Mouse (Mus musculus): ENCODE measurements around the gene Caskin1. TPM values are rescaled to one million over a fixed set of nuclear protein-coding genes. Genes with fewer than 3 reads are reported as not detected.

Caskin1 gene
- polyA plus RNA-seq, 1 experiment from 2014 or later, result 1.0 TPM

DNA sequence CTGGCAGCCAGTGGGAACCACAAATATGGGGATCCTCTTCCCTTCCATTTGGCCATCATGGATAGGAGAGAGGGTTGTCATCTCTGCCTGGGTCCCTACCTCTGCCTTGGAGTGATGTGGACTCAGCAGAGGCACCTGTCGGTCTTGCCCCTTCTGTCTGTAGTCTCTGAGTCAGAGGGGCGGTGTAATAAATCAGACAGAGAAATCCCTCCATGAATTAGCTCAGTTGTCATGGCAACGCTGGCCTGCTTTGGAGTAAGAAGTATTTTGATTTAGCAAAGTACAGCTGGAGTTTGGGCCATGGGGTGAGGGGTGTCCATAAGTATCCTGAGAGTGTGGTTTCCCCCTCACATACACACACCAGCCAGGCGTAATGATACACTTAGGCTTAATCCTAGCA, 2.0 kb downstream of the Caskin1 start:
- peaks cover 22% of the 10 kb centered on the region for H3K27me3 ChIP-seq
- in situ Hi-C loops (cut with MboI; ENCODE audit: low pct_unique_long_range_greater_than_20kb), result no loop called here
- ChIA-PET POLR2A (no interaction called here), CTCF (interaction anchor here (1.9 kb wide), 1 partner anchor 10 kb away, joined by 11 read pairs; the partner anchor contains the start of gene Mlst8)
- no peak for ATAC-seq
- no peak for TF ChIP-seq CTCF (IDR thresholded peaks at IDR 0.05)
- no peak for DNase-seq (ENCODE audit: low read depth, low spot score)

DNA sequence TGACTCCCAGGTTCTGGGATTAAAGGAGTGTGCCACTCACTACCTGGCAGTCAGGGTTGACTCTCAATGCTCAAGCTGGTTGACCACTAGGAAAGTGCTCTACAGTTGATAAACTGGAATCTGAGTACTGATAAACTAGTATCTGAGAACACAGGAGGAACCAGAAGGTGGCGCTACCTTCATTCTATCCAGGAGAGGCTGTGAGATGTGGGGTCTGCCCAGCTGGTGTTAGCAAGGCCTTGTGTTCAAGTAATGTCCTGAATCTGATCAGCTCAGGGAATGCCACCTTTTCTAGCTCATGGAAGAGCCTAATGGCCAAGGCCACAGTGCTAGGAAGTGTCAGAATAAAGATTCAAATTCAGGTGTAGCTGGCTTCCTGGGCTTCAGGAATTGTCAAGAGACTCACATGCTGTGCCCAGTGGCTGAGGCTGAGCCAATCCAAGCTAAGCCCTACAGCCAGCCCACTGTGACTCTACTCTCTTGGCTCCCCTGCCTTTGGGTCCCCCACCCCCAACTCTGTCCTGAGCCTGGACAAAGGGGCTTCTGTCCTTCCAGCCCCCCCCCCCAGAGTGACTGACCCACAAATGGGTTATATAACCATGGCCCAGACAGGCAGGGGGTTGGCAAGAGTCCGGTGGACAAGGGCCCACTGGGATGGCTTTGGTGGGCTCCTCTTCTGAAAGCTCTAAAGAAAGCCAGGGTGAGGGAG, 6.4 kb downstream of the Caskin1 start:
- ChIA-PET CTCF (interaction anchor here (0.9 to 2.8 kb wide), 9 partner anchors 9 to 138 kb away, joined by 3 to 13 read pairs (median 5); partner anchors contain the start of genes Mlst8, Nthl1, Traf7 and Tsc2), POLR2A (no interaction called here)
- ATAC-seq (no peak), DNase-seq (ENCODE audit: low read depth, low spot score) (no peak)
- TF ChIP-seq CTCF (IDR thresholded peaks at IDR 0.05), result no peak
- H3K27me3 ChIP-seq, result peaks cover 1% of the 10 kb centered on the region
- in situ Hi-C loops (cut with MboI; ENCODE audit: low pct_unique_long_range_greater_than_20kb), result no loop called here

DNA sequence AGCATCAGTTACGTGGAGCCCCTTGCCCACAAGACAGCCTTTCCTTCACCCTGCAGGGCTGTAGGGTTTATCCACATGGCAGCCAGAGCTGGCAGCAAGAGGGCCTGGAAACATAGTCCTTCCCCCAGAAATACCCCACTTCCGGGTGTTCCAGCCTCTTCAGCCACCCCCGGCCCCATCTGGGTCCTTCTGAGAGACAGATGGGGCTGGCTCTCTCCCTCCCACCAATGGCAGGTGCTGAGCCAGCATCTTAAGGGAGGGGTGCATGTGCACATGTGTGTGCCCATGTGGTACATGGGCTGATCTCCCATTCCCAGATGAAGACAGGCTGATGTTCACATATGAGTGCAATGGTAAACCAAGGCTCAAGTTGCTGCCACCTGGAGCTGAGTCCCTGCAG, 7.0 kb downstream of the Caskin1 start:
- TF ChIP-seq CTCF (IDR thresholded peaks at IDR 0.05), result no peak
- no peak for ATAC-seq
- no peaks in the 10 kb centered on the region for H3K27me3 ChIP-seq
- POLR2A ChIA-PET, result interaction anchor here (0.9 kb wide), 1 partner anchor 9 kb away, joined by 3 read pairs; no protein-coding TSS in a partner anchor
- in situ Hi-C loops (cut with MboI; ENCODE audit: low pct_unique_long_range_greater_than_20kb), result no loop called here
- DNase-seq (ENCODE audit: low read depth, low spot score), result no peak
- CTCF ChIA-PET, result interaction anchor here (1.0 to 2.8 kb wide), 6 partner anchors 12 to 52 kb away, joined by 3 to 13 read pairs (median 6); partner anchors contain the start of genes Mlst8 and Traf7

DNA sequence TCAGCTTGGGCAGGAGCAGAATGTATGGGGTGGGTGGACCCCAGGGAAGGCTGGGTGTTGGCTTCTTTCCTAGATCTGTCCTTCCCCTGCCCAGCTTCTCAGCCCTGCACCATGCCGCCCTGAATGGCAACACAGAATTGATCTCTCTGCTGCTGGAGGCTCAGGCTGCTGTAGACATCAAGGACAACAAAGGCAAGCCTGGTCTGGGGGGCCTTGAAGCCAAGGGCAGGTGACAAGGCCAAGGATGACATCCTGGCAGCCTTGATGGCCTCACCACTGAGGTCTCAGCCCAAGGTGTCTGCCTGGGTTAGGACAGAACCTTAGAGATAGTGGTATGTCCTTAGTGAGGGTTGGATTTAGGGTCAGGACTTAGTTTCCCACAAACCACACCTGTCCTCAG, 7.6 kb downstream of the Caskin1 start:
- in situ Hi-C loops (cut with MboI; ENCODE audit: low pct_unique_long_range_greater_than_20kb), result no loop called here

DNA sequence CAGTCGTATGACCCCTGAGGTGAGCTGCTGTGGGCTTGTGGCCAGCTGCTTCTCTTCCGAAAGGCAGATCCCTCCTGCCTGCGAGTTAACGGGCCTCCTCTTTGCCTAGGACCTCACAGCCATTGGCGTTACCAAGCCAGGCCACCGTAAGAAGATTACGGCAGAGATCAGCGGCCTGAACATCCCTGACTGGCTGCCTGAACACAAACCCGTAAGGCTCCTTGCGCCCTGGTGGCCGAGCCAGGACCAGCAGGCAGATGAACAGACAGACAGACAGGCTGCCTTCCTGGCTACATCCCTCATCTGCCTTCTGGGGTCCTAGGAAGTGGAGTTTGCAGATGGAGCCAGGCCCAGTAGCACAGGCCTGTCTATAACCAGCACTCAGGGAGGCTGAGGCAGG, 13.8 kb downstream of the Caskin1 start:
- in situ Hi-C loops (cut with MboI; ENCODE audit: low pct_unique_long_range_greater_than_20kb), result no loop called here
- TF ChIP-seq CTCF (IDR thresholded peaks at IDR 0.05), result no peak
- ChIA-PET POLR2A (no interaction called here), CTCF (interaction anchor here (1.5 kb wide), 1 partner anchor 10 kb away, joined by 4 read pairs; no protein-coding TSS in a partner anchor)
- no peak for DNase-seq (ENCODE audit: low read depth, low spot score)
- H3K27me3 ChIP-seq, result no peaks in the 10 kb centered on the region
- ATAC-seq, result no peak

More for the DNA sequence above, 7.6 kb downstream of the Caskin1 start:
- ChIA-PET POLR2A (interaction anchor here (0.9 kb wide), 1 partner anchor 8 kb away, joined by 3 read pairs; no protein-coding TSS in a partner anchor), CTCF (interaction anchor here (1.9 to 2.8 kb wide), 3 partner anchors 11 to 43 kb away, joined by 5 to 13 read pairs (median 8); partner anchors contain the start of gene Mlst8)
- no peaks in the 10 kb centered on the region for H3K27me3 ChIP-seq
- TF ChIP-seq CTCF (IDR thresholded peaks at IDR 0.05), result no peak
- DNase-seq (ENCODE audit: low read depth, low spot score) (no peak), ATAC-seq (no peak)

DNA sequence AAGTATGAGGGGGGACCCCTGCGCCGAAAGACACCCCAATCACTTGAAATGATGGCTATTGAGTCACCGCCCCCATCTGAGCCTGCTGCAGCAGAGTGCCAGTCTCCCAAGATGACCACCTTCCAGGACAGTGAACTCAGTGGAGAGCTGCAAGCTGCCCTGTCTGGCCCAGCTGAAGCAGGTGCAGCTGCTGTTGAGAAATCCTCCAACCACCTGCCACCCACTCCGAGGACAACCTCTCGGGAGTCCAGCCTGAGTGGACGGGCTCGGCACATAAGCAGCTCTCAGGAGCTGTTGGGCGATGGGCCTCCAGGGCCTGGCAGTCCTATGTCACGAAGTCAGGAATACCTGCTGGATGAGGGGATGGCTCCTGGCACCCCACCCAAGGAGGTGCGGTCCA, 15.7 kb downstream of the Caskin1 start:
- TF ChIP-seq CTCF (IDR thresholded peaks at IDR 0.05), result no peak
- in situ Hi-C loops (cut with MboI; ENCODE audit: low pct_unique_long_range_greater_than_20kb), result no loop called here
- H3K27me3 ChIP-seq, result no peaks in the 10 kb centered on the region
- DNase-seq (ENCODE audit: low read depth, low spot score) (no peak), ATAC-seq (no peak)
- ChIA-PET CTCF (interaction anchor here (1.1 kb wide), 2 partner anchors 9 to 32 kb away, joined by 3 to 4 read pairs; no protein-coding TSS in a partner anchor), POLR2A (interaction anchor here (1.0 kb wide), 1 partner anchor 8 kb away, joined by 3 read pairs; no protein-coding TSS in a partner anchor)

DNA sequence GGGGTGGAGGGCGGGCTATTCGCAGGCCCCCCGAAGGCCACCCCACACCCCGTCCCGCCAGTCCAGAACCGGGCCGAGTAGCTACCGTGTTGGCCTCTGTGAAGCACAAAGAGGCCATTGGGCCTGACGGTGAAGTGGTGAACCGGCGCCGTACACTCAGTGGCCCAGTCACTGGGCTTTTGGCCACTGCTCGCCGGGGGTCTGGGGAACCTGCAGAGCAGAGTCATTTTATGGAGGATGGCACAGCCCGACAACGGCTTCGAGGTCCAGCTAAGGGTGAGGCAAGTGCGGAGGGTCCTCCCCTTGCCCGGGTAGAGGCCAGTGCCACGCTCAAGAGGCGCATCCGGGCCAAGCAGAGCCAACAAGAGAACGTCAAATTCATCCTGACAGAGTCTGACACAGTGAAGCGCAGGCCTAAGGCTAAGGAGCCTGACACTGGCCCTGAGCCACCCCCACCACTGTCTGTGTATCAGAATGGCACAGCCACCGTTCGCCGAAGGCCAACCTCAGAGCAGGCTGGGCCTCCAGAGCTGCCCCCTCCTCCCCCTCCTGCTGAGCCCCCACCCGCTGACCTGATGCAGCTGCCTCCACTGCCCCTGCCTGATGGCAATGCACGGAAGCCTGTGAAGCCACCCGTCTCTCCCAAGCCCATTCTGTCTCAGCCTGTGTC, 17.0 kb downstream of the Caskin1 start:
- CTCF ChIA-PET, result interaction anchor here (0.7 to 1.4 kb wide), 2 partner anchors 11 to 44 kb away, joined by 3 read pairs; no protein-coding TSS in a partner anchor
- in situ Hi-C loops (cut with MboI; ENCODE audit: low pct_unique_long_range_greater_than_20kb), result no loop called here
- ATAC-seq (no peak), DNase-seq (ENCODE audit: low read depth, low spot score) (no peak)
- H3K27me3 ChIP-seq, result no peaks in the 10 kb centered on the region
- no peak for TF ChIP-seq CTCF (IDR thresholded peaks at IDR 0.05)
- POLR2A ChIA-PET, result no interaction called here

DNA sequence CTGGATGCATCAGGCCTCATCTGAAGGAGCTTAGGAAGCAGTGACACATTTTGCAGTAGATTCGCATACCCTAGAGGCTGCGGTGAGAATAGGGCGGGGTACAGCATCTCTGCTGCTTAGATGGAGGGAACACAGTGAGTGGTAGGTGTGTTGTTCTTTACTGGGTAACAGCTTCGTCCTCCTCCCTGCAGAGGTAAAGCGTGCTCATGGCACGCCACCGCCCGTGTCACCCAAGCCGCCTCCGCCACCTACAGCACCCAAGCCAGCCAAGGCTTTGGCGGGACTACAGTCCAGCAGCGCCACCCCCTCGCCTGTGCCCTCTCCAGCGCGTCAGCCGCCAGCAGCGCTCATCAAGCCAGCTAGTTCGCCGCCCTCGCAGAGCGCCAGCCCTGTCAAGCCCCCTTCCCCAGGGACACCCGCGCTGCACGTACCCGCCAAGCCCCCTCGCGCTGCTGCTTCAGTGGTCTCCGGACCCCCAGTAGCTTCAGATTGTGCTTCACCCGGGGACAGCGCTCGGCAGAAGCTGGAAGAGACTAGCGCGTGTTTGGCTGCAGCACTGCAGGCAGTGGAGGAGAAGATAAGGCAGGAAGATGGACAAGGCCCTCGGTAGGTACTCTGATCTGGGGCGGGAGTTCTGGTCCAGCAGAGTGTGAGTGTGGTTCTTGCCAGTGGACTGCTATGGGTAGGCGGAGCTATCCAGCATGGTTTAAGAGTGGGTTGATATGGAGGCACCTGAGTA, 18.1 kb downstream of the Caskin1 start:
- POLR2A ChIA-PET, result no interaction called here
- no peaks in the 10 kb centered on the region for H3K27me3 ChIP-seq
- ATAC-seq, result no peak
- DNase-seq (ENCODE audit: low read depth, low spot score), result no peak
- in situ Hi-C loops (cut with MboI; ENCODE audit: low pct_unique_long_range_greater_than_20kb), result no loop called here
- CTCF ChIA-PET, result interaction anchor here (1.2 kb wide), 1 partner anchor 11 kb away, joined by 5 read pairs; no protein-coding TSS in a partner anchor
- TF ChIP-seq CTCF (IDR thresholded peaks at IDR 0.05), result no peak

DNA sequence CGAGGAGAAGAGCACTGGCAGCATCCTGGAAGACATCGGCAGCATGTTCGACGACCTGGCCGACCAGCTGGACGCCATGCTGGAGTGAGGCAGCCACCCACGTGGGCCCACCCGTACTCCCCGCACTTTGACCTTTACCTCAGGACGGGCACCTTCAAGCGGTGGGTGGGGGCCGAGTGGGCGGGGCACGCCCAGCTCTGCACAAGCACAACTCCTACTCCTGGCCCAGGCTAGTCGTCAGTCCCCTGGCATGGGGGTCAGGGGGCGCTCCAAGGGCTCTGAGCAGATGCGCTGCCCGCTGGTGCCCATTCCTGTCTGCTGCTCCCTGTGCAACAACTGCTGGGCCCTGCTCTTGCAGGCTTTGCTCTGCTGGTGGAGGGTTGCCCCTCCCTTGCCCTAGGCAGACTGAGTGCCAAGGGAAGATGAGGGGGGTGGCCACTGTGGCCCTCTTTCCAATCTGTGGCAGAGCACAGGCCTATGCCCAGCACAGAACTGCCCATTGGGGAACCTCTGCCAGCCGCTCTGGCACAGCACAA, 18.8 kb downstream of the Caskin1 start:
- TF ChIP-seq CTCF (IDR thresholded peaks at IDR 0.05), result no peak
- CTCF ChIA-PET, result interaction anchor here (1.2 kb wide), 1 partner anchor 12 kb away, joined by 5 read pairs; no protein-coding TSS in a partner anchor
- ATAC-seq (no peak), DNase-seq (ENCODE audit: low read depth, low spot score) (no peak)
- POLR2A ChIA-PET, result no interaction called here
- H3K27me3 ChIP-seq, result no peaks in the 10 kb centered on the region
- in situ Hi-C loops (cut with MboI; ENCODE audit: low pct_unique_long_range_greater_than_20kb), result no loop called here

Data from Patski (cell line).